Mouse (Mus musculus): ENCODE results near the gene Trib2.

The Trib2 gene

DNA sequence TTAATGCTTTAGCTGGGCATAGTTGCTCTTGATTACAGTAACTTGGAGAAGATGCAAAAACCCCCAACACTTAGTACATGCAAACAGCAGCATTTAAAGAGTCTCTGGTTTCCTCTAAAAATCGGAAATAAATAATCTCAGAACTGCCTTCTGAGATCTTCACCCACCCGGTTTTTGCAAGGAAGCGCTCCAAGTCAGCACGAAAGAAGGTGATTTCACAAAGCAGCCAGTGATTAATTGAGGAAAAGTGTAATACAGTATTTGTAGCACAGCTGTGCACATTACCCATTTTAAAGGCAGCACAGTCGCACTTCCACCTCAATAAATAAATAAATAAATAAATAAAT lies 2.9 kb downstream of the Trib2 start:
- DNase-seq = no peak

DNA sequence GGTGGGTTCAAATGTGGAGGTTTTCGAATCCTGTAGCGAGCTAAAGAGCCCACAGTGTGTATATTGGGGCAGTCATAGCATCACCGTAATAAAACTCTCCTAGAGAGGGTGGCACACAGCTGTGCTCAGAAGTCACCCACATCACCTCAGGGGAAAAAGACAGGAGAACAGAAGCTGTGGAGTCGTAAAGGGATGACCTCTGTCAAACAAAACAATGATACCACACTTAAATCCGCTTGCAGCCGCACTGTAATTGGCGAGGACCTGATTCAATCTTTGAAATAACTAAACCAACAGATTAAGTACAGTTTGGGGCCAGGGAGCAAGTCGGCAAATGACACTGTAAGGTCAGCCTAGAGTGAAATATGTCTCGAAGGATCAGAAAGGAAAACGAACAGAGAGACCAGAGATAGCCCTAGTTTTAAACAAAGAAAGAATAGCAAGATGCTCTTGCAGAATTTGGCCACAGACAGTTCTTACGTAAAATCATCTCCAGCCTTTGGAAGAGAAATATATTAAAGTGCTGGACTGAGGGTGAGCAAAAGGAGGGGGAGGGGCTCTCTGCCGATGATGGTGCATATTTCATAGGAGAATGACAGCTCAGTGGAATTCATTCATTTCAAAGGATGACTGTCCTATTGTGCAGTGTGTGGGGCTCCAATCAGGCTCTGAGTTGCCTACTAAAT lies 3.4 kb downstream of the Trib2 start:
- no peak for DNase-seq

DNA sequence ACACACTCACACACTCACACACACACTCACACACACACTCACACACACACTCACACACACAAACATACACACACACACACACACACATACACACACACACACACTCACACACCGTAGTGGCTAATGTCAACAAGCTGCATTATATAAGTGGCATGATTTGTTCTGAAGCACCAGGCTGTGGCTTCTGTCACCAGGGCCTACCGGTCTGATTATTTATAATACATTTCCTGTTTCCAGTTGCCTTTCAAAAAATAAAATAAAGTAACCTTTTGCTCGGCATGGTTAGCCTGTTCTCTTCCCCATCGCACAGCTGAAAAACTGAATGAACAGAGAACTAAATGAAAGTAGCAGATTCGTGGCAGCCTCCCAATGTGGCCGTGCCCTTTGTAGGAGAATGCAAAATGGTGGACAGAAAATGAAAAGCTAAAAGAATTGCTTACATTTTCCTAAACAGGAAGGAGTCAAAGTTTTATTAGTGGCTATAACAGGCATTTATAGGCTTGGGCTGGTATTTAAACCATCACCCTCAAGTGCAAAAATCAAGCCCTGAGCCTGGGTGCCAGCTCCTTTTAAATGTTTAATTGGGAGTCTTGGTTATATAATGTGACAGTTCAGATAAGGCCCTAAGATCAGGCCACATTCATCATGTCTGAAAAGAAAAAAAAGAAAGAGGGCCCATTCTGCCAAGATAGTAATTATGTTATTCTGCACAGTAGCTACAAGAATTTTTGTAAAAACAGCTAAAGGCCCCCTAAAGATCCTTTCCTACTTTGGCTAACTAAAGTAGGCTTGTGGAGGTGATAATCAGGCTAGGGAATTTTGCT lies 4.4 kb downstream of the Trib2 start:
- DNase-seq = no peak

GRCm38 (mm10) chr12:15811682-15812081 lies 5.0 kb downstream of the Trib2 start:
- DNase-seq = no peak

- DNase-seq = no peak
Observed at GRCm38 (mm10) chr12:15810926-15811325, 5.8 kb downstream of the Trib2 start.

GRCm38 (mm10) chr12:15809657-15810056 lies 7.1 kb downstream of the Trib2 start:
- no peak for DNase-seq

- no peak for DNase-seq
Observed at GRCm38 (mm10) chr12:15809249-15809648, 7.5 kb downstream of the Trib2 start.

DNA sequence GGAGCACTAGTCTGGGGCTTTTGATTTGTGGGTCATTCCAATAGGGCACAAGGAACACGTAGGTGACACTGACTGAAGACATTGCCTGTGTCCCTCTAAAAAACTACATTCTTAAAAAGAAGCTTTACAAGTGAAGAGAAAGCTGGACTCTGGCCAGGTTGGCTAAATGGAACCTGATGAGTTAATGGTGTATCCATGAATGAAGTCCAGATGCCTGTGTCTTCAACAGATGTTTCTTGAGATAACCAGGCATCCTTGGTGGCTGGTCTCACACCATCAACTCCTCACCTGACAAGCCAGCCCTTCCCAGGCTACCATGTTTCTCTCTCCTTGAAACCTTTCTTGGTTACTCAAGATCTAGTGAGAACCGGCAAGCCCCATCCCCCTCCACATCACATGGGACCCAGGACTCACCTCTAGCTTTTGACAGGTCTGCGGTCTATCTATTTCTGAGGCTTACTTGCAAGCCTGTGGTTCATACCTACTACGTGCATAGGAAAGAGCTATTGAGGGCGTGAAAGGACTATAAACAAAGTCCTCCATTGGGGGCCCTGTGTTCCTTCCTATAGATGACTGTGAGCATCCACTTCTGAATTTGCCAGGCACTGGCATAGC lies 8.4 kb downstream of the Trib2 start:
- DNase-seq = no peak

DNA sequence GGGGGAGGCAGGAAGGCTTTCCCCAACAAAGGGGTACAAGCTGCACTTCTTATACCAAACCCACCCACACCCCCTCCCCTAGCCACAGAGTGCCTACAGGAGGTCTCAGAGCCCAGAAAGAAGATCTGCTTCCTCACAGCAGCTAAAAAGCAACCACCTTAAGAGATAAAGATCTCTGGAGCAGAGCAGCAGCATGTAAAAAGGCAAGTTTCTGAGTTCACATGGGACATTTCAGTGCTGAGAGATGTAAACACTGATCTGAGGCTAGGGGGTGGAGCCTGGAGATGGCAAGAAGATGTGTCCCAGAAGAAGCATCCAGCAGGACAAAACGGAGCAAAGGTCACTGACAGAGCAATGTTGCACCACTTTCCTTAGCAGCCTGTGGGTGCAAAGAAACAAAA lies 11.8 kb downstream of the Trib2 start:
- no peak for DNase-seq

- no peak for DNase-seq
Observed at GRCm38 (mm10) chr12:15803936-15804438, 12.7 kb downstream of the Trib2 start.

GRCm38 (mm10) chr12:15801571-15801930 lies 15.2 kb downstream of the Trib2 start:
- DNase-seq = no peak

DNA sequence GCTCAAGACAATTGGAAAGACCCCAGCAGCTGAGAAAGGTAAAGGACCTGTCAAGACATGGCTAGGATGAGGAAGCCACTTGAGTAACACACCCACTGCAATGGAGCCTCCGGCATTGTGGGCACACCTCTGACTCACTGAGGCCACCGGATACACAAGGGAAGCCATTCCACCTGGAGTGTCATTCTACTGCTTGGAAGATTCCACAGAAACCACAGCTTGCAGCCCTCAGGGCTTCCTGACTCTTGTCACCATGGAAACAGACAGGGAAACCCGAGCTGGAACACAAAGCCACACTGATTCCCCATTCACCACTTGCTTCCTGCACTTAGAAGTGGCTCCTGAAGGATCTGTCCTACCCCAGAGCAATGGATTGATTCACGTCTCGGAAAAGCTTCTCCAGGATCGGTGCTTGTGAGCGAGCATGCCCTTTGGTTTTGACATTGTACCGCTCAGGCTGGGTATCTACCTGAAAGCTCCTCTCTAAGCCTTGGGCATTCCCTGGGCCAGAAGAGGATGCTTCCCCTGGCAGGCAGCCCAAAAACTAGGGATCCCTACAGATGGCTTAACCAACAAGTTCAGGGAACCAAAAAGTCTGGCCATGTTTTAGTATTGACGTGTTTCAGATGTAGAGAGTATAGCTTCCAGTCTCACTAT lies 15.7 kb downstream of the Trib2 start:
- no peak for DNase-seq

DNA sequence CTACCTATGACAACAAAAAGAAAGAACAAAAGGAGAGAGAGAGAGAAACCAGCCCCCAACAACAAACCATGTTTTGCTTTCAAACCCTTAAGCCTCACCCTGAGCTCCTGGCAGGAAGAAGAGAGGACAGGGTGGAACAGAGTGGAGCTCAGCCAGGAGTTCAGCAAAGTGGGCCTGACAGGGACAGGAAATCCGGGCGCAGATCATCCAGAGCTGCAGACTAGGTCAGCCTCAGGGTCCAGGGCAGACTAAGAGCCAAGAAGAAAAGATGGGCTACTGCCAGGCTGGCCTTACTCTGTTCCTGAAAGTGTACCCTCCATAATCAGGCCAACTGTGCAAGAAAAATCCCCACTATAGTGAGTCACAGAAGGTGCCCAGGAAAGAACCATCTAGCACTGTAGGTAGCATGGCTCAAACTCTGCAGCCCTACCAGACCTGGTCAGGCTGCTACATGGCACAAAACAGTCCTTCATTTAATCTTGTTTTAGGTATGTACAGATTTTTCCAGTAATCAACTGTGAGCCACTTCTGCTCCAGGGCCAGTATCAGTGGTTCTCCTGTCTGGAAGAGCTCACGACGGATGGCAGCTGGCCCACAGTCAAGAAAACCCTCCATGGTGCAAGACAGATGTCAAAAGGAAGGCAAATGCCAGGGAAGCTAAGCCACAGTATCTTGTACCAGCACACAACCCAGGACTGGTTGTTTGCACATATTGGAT lies 16.4 kb downstream of the Trib2 start:
- DNase-seq = no peak

GRCm38 (mm10) chr12:15798019-15798418 lies 18.7 kb downstream of the Trib2 start:
- no peak for DNase-seq

- no peak for DNase-seq
Observed at GRCm38 (mm10) chr12:15795886-15796285, 20.8 kb downstream of the Trib2 start.

- no peak for DNase-seq
Observed at GRCm38 (mm10) chr12:15793336-15793735, 23.4 kb downstream of the Trib2 start.

DNA sequence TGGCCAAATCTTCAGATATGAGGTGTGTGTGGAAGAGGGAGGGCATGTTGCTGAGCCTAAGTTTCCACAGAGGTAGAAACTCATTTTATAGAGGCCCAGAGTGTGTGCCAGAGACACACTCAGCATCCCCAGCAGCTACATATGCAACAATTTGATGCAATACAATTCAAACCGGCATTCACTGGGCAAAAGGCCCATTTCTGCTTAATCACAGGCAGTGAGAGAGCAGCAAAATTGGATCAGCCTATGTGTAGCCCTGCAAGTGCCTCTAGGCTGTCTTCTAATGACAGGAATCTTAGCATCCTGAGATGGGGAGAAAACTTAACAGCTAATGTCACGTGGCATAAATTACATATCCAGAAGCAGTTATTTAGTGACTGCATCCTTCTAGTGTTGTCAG lies 26.5 kb downstream of the Trib2 start:
- DNase-seq = no peak

GRCm38 (mm10) chr12:15777047-15777446 lies 39.7 kb downstream of the Trib2 start:
- DNase-seq = no peak

GRCm38 (mm10) chr12:15771686-15772085 lies 45.0 kb downstream of the Trib2 start:
- DNase-seq = no peak

DNA sequence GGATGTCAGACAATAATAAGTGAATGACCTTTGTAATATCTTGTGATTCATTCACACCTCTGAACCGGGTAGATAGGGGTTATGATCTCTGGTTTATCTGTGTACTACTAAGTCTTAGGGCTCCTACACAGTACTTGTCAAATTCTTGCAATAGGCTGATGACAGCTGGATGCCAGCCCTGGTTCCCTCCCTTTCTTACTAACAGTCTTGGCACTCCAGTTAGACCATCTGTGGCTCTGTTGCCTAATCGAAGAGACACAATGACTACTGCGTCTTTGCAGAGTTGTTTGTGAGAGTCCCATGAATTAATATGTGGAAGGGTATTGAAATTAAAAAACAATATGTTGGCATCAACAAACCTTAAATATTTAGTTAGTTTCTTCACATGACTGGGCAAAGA lies 48.2 kb downstream of the Trib2 start:
- DNase-seq = no peak

DNA sequence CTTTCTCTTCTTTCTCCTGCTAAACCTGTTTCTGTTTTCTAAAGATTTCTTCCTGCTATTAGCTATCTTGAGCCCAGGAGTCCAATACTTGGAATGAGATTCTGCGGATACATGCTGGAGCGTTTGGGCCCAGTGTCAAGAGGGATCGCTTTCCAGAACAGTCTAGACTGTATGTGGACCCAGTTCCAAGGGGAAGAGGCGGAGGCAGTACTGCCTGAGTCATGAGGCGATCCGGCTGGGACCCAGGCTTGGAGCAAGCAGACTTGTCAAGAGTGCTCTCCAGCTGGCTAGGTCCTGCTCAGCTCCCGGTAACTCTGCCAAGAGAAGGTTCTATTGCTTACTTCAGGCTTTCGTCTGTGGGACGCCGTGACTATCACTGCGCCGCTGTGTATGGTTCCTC lies 50.7 kb downstream of the Trib2 start:
- no peak for DNase-seq

DNA sequence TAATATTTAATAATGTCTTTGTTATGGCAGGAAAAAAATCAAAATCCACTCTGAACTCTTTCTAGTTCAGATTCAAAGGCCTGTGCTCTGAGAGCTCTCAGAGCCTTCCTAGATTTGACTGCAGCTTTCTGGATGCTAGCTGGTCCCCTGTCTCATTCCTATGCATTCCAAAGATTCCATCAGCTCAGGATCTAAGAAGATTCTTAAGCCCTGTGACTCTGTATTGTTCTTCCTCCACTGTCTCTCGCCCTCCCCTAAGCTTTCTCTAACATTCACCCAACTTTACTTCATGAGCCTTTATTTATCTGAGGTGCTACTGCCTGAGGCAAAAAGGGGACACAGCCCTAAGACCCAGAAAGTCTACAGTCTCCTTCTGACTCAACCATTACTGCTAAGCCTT lies 51.5 kb downstream of the Trib2 start:
- no peak for DNase-seq

Data from cerebellum, adult 11 months (tissue).